Mouse (Mus musculus): Measurements from ENCODE around the gene Apba2. TPM values are rescaled to one million over a fixed set of nuclear protein-coding genes. Genes with fewer than 3 reads are reported as not detected.

The Apba2 gene
- total RNA-seq (2021): 1 to 10 TPM; 7.7 to 8.0 TPM
- long read RNA-seq, experiment 1: 0 reads
- long read RNA-seq, experiment 2, partial matches to known transcripts: 1 of 5 reads
- long read RNA-seq, experiment 2, other reads (novel, unspliced or antisense): 4 of 5 reads

DNA sequence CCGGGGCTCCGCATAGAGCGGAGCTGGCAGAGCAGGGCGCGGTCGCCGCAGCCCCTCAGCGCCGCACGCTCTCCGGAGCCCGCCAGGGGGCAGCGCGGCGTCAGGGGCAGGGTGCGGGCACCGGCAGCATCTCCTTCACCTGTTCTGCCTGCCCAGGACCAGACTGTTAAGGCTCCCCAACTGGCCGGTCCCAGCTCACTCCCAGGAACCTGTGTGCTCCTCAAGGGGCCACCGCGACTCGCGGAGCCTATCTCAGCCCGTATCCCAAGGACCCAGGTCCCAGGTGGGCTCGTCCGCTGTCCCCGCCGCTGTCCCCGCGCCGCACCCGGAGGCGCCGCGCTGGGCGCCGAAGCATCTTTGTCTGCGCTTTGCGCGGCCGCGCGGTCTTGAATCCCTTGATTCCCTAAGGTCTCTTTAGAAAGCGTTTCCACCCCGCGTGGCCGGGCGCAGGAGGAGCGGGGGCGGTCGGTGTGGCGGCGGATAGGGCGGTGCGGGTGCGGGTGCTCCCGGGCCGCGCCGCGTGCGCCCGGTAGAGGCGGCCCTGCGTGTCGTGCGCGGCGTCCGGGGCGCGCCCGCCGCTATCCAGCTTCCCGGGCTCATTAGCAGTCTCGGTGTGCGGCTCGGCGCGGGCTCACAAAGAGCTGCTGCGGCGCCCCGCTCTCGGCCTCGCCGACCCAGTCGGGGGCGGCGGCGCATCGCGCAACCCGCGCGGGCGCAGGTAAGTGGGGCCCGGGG lies at the start of gene Apba2:
Gene Apba2 (plus strand): TSS at position 171 of the 735 bp plus-strand sequence.
- DNase-seq (ENCODE audit: low spot score in 2 of 2): no peak

DNA sequence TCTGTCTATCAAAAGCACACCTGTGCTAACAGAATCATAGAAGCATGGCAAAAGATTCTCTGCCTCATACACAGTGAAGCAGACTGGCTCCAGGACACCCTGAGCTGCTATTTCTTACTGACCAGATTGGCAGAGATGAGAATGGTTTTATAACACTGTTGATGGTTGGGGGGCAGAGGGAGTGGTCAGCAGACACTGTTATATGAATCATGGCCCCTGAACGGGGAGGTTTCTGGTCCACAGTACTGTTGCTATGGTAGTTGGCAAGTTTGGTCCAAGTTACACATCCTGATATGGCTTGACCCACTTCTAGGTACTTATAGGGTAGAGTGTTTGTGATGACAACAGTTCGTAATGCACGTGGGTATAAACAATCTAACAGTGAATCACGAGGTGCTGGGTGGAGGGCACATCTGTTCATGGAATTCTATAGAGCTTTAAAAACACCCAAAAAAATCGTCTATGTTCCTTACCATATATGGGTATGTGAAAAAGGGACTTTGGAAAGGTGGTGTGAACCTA lies 49.6 kb upstream of the Apba2 start:
- no peak for DNase-seq (ENCODE audit: low spot score in 2 of 2)

DNA sequence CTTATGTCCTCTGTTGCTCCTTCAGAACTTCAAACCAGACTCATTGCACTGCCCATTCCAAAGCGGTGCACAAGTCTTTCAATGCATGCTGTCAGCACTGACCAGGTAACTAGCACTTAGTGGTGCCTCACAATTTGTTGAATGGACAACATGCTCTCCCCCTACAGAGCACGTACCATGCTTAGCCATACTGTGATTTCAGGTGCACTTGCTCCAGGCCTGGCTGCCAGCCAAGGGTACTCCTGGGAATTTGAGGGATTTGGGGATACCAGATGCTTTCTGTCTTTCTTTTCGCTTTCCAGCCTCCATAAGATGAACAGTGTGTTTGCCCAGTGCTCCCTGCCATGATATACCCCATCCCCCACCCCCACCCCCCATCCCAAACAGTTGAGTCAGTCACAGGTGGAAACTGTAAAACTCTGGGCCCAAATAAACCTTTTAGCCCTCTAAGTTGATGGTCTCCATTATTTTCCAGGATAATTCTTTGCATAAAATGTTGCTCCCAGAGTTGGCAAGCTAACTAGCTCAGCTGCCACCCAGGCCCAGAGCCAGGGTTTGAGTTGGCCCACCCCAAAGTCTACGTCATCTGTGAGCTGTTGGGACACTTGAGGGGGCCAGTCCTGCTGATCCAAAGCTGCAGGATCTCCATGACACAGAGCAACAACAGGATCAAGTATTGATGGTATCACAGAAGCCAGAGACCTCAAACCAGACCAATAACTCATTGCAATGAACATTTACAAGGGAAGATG lies 48.9 kb upstream of the Apba2 start:
- no peak for DNase-seq (ENCODE audit: low spot score in 2 of 2)

DNA sequence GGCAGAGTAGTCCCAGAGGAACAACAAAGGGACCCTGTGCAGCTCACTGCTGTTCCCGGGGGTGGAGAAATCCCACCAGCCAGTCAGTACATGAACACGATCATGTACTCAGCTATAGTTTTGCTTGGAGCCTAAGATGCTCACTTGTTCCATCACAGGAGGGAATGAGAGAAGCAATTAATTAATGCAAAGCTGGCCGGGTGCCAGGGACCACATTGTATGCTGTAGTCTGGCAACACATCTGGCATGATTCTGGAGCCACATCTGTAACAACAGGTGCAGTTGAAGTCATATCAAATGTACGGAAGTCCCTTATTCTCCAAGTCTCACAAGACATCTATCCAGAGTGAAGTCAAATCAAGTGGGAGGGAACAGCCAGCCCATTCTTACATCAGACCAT lies 45.3 kb upstream of the Apba2 start:
- DNase-seq (ENCODE audit: low spot score in 2 of 2): no peak

DNA sequence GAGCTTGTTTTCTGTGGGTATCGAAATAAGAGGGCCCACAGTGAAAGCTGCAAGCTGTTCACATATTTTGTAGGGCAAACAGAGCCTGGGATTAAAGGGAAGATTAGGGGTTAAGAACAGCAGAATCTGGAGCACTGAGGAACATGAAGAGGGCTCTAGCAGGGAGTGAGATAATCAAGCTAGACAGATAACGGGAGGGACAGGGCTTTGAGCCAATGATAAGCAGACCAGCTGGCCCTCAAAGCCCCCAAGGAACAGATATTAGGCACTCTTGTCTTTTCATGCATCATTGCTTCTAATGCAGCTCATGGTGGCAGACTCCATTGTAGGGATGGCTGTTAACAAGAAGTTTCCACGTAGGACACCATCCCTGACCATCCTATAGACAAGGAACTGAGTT lies 44.8 kb upstream of the Apba2 start:
- DNase-seq (ENCODE audit: low spot score in 2 of 2): no peak

DNA sequence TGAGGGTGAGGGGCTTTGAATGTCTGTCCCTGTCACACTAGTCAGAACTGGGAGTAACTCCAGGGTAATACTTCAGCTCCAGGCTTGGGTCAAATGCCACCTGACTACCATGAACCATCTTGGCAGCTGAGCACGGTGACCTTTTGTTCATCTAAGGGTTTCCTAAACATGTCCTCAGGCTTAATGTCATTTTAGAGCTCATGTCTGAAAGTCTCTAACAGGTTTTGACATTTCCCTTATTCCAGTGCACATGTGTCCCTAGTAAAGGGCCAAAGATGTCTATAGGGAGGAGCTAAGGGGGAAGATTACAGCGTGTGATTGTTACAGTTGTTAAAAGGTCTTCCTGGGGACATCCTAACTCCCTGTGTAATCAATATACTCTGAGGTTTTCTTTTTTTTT lies 43.7 kb upstream of the Apba2 start:
- DNase-seq (ENCODE audit: low spot score in 2 of 2): no peak

DNA sequence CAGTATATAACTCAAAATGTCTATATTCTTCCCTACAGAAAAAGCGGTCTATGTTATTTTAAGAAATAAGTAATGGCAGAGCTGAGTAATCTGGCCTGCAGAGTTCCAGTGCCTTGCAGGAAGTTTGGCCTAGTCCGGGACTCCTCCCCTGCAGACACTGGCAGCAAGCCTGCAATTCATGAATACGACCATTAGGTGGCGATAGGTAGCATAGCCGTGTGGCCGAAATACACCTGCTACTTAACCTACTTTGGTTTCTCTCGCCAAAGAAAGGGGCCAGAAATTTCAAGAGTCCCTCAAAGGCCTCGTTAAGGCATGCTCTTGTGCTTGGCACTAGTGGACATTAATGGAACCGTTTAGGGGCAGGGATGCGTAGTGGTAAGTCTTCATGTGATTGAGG lies 4.1 kb upstream of the Apba2 start:
- DNase-seq (ENCODE audit: low spot score in 2 of 2): no peak

DNA sequence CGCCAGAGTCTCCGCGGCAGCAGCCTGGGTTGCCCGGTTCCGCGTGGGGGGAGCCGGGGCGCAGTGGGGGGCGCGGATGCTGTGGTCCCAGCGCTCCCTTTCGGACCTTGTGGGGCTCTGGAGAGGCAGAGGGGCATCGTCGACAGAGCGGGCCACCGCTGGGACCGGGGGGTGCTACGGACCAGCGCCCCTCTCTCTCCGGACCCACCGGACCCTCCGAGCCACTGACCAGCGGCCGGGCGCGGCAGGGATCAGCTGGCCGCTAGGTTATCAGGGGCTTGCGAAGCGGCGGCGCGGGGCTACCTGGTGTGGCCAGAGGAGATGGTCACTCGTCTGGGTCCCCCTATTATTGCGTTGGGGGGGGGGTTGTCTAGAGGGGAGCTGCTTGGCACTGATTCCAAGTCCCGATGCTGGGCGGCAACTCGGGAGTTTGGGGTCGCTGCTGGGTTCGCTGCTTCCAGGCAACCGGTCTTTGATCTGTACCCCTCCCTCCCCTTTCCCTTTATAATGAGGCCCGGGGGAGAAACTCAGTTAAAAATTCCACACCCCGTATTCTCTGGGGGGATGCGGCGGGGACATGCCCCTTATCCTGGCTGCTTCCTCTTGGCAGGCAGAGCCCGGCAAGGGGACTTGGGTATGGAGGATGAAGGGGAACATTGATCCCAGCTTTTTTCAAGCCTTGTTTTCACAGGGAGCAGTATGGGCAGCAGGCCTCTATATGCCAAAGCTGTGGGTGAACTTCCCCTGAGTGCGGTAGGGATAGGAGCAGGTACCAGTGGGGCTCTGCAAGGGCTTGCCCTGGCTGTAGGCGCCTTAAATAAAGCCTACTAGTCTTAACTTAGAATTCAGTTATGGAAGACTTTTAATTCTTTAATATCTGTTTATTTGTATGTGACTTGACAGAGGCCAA lies 1.0 kb downstream of the Apba2 start:
- DNase-seq (ENCODE audit: low spot score in 2 of 2): no peak

DNA sequence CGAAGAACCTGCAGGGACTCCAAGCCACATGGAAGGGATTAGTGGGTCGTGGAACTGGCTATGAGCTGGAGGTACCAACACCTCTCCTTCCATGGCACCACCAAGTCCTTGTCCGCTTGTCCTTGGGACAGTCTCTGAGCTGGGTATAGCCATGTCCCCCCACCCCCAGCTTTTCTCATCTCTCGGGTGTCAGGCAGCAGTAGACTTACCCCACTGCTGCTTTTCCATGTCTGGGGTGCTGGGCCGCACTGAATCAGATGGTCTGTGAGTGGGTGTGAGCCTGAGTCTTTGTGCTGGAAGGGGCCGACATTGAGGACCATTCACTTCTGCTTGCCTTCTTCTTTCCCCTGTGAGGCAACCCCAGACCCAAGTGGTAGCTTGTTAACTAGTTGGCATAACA lies 2.1 kb downstream of the Apba2 start:
- DNase-seq (ENCODE audit: low spot score in 2 of 2): no peak

DNA sequence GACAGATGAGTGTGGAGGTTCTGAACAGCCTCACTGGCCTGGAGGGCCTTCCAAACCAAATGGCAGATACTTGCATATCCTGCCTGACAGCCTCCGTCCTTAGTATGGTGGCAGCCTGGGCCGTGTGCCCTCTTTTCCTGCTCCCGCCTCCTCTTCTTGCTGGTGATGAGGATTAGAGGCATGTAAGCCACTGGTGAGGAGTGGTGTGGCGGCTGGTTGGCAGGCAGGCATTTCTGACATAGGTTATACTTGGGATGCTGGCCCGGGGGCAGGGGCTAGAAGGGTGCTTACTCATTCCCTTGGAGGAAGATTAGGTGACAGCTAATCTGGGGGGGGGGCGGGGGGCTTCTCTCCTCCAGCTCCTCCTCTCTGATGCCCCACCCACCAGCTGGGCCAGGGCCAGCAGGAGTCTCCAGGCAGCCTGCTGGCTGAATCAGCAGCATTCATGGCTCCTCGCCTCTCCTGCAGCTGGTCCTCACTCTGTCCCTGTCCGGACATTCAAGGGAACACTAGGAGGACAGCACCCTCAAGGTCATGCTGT lies 3.3 kb downstream of the Apba2 start:
- no peak for DNase-seq (ENCODE audit: low spot score in 2 of 2)

DNA sequence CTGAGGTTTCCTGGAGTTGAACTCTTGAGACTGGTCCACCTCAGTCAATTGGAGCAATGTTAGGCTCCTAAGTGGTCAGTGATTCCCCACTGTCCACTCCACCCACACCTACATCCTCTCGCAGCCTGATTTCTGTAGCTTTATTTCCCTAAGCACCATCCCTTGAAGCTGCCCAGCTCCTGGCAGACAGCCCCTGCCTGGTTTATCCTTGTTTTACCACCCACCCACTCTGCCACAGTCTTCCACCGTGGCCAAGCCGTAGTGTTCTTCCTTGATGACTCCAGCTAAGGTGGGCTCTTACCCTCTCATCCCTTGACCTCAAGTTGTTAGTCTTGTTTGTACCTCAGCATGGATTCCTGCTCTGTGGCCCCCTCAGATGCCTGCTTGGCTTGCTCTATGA lies 4.1 kb downstream of the Apba2 start:
- no peak for DNase-seq (ENCODE audit: low spot score in 2 of 2)

DNA sequence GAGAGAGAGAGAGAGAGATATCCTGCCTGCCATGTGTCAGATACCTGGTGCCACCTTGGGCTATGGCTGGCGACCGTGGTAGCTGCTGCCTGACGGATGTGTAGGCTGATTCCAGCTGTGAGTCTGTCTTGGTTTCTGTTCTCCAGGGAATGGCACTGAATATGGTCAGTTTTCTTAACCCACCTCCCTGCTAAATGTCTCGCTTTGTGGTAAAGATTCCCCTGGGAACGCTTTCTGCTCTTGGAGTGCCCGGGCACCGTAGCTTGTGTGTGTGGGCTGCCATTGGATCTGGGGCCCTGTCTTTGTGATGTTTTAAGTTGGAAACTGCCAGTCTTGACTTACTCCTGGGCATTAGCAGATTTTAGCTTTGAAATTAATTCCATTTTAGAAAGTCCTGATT lies 7.3 kb downstream of the Apba2 start:
- DNase-seq (ENCODE audit: low spot score in 2 of 2): no peak

DNA sequence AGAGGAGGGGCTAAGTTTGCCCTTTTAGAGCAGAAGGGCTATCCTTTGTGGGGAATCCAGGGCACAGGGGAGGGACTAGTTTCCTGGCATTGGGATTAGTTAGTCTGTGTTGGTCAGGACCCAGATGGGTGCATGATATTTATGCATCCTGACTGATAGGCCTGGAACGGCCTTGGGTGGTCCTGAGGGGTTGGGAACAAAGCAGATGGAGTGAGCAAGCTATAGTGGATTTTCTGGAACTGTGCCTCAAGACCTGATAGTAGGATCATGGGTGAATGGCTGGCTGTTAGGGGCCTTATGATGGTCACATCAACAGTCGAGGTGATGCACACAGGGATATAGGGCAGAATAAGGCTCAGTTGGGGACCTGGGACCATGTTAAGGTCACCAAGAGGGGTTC lies 8.4 kb downstream of the Apba2 start:
- DNase-seq (ENCODE audit: low spot score in 2 of 2): no peak

DNA sequence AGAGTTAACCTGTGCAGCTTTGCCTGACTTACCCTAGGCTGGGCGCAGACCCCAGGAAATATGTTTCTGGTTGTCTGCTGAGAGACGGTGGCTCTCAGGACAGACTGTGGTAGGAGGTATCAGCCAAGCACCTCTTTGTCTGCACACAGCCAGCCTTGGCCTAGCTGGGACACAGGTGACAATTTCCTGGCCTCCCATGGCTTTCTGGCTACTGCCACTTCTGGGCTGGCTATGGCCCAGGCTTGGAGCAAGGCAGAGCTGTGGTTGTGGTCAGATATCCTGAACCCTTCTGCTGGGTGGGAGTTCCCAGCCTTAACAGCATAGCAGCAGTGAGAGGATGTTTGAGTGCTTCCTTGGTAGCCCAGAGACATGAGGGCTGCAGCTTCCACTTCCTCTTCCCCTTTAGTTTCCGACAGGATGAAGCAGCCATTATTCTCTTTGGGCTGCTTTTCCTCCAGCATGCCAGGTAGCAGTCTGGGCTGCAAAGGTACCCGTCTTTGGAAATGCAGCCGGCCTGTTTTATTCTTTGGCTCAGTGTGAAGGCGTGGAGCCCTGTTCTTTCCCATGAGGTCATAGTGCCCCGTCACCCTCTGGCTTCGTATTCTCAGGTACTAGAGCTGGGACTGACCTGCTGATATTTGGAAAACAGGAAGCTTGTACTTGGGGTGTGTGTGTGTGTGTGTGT lies 9.2 kb downstream of the Apba2 start:
- no peak for DNase-seq (ENCODE audit: low spot score in 2 of 2)

DNA sequence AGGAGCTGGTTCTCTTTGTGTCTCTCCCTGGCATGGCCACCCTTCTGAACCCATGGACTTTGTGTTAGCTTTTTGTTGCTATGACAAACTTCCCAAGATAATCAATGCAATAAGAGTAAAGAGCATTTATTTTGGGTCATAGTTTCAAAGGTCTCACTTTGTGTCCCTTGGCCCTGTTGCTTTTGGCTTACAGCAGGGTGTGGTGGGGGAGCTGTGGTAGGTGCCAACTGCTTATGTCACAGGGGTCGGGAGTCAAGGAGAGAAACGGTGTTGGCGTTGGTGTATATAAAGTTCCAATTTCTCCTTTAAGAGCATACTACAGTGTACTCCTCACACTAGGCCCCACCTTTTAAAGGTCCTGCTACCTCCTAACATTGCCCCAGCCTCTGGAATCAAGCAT lies 12.1 kb downstream of the Apba2 start:
- DNase-seq (ENCODE audit: low spot score in 2 of 2): no peak

DNA sequence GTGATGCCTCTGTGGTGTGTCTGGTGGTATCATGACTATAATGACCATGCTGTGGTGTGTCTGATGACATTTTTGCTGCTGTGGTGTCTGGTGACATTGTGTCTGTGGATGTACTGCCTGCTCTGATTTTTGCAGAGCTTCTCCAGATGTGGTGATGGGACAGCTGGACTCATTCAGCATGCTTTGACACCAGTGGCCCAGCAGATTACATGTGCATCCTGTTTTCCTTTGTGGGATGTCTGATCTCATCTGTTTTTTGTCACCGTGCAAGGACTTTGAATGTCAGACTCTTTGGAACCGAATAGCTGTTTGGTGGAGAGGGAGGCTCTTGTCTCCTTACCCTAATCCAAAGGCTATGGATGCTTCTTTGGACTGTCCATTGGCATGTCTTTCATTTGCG lies 13.8 kb downstream of the Apba2 start:
- DNase-seq (ENCODE audit: low spot score in 2 of 2): no peak

DNA sequence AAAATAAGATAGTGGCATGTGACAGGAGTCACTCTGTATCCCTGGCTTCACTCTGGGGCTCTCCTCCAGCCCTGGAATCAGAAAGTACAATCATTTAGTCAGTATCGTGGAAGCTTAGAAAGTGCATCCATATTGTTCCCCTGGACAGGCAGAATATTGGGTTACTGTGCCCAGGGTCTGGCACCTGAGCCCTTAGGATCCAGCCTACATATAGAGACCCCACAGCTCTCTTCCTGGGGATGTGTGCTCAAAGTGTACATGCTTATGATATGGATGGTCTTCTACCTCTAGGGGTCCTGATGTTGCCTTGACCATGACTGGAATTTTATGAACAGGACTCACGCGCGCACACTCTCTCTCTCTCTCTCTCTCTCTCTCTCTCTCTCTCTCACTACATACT lies 14.4 kb downstream of the Apba2 start:
- DNase-seq (ENCODE audit: low spot score in 2 of 2): no peak

DNA sequence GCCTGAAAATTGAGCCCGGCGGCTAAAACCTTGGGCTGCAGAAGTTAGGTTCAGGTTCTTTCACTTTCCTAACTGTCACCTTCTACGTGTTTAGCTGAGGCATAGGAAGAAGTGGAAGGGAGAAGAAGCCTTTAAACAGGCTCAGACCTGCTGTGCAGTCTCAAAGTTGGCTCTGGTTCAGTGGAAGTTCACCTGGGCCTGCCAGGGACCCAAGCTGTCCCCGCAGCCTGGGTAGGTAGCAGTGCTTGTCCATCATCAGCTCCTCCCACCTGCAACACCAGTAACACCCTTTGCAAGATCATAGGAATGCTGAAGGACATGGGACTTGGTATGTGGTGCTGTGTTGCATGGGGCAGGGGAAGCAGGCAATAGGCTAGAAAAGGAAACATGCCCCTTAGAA lies 17.6 kb downstream of the Apba2 start:
- DNase-seq (ENCODE audit: low spot score in 2 of 2): no peak

DNA sequence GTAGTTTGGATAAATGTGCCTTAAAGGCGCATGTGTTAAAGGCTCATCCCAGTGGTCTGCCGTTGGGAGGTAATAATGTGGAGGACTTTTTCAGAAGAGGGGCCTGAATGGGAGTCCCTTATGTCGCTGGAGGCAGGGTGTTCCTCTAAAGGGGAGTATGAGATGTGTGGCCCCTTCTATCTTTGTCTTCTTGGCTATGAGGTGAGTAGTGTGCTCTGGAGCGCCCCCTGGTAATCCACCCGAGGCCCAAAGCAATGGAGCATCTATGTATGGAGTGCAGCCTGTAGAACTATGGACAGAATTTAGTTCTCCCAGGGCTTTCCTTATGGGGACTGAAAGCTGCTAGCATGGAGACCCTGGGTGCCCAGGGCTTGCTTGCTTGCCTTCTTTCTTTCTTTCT lies 18.0 kb downstream of the Apba2 start:
- DNase-seq (ENCODE audit: low spot score in 2 of 2): no peak

DNA sequence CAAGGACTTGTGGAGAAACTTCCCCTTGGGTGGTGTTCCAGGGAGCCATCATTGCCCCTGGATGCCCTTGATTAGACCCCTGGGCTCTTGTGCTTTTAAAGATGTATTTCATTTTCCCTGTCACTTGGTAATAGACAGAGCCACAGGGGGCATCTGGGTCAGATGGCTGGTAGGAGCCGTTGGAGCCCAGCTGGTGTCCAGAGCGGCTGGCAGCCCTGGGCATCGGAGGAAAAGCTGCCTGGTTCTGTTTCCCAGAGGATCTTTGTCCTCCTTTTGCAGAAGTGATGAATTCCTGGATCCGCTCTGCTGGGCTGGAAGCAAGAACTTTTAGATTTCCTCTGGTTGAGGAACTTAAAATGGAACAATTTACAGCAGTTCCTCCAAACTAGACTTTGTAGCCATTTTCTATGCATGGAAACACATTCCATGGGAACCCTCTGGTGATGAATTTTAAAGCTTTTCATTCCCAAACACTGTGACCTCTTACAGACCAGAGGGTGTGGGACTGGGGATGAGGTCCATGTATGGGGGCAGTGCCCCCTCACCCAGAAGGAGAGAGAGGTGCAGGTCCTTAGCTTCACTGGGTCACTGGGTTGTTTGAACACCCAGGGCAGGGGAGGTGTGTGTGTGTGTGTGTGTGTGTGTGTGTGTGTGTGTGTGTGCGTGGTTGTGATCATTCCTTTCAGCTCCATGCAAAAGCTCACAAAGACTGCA lies 20.3 kb downstream of the Apba2 start:
- DNase-seq (ENCODE audit: low spot score in 2 of 2): no peak

Measured in adrenal gland, postnatal 4 days (tissue).